ENCODE assay signal across 7 mouse cellular contexts in the genomic region with DNA sequence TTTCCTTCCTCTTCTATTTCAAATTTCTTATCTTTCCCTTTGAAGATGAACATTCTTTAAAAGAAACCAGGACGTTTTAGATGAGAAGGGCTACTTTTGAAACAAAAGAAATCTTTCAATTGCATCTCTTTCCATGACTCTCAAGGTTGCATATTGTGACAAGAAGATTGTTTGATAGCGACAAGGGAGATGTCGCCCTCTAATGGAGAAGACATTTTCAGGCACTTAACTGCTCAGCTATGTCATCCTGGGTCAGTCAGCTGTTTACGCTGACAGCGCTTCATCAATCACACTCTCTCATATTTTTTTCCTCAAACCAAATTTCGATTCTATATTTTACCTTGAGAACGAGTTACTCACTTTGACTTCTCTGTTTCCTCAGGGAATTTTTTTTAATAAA.
DNase-seq lines count a peak whose midpoint lies in the region; ATAC-seq and TF ChIP-seq lines count a peak whose summit lies in the region.

No protein-coding gene starts in this region.

- peak; percentile 25; the same call in 1 of the 2 replicates for TF ChIP-seq CTCF in G1E (IDR thresholded peaks at IDR 0.05; ENCODE audit: low read depth, low read length)
- TF ChIP-seq CTCF in lung, postnatal 0 days (IDR thresholded peaks at IDR 0.05) = peak; percentile 77

- H3K9me3 ChIP-seq in intestine, embryonic 14.5 days (ENCODE audit: control insufficient read depth, low read length) = no peaks in the 10 kb centered on the region
- H3K9me3 ChIP-seq in intestine, embryonic 15.5 days = no peaks in the 10 kb centered on the region
- H3K9me3 ChIP-seq in G1E (replicated peaks) = no peaks in the 10 kb centered on the region
- no peaks in the 10 kb centered on the region for H3K9me3 ChIP-seq in lung, postnatal 0 days (ENCODE audit: low read length)
- H3K9me3 ChIP-seq in forebrain, embryonic 15.5 days = no peaks in the 10 kb centered on the region

- no peaks in the 10 kb centered on the region for H3K36me3 ChIP-seq in intestine, embryonic 14.5 days (ENCODE audit: control insufficient read depth, insufficient read depth, low read length)
- H3K36me3 ChIP-seq in intestine, embryonic 15.5 days = no peaks in the 10 kb centered on the region
- H3K36me3 ChIP-seq in G1E (replicated peaks) = no peaks in the 10 kb centered on the region
- no peaks in the 10 kb centered on the region for H3K36me3 ChIP-seq in lung, postnatal 0 days (ENCODE audit: insufficient read depth, low read length)
- H3K36me3 ChIP-seq in forebrain, embryonic 15.5 days = no peaks in the 10 kb centered on the region

- H3K27ac ChIP-seq in intestine, embryonic 14.5 days (ENCODE audit: low read depth) = no peak overlapping the region
- no peak overlapping the region for H3K27ac ChIP-seq in intestine, embryonic 15.5 days
- H3K27ac ChIP-seq in lung, postnatal 0 days (ENCODE audit: low read length) = no peak overlapping the region
- H3K27ac ChIP-seq in forebrain, embryonic 15.5 days (replicated peaks) = no peak overlapping the region

- TF ChIP-seq EP300 in lung, postnatal 0 days (IDR thresholded peaks at IDR 0.05) = no peak

- peak; percentile 44 for DNase-seq in intestine, embryonic 14.5 days (ENCODE audit: low spot score)
- peak; percentile 30 to 44 for DNase-seq in B cell, adult 2 months
- DNase-seq in G1E (ENCODE audit: low spot score) = no peak
- peak; percentile 68 for DNase-seq in lung, postnatal 0 days (ENCODE audit: low spot score)
- no peak for DNase-seq in testis, postnatal 10 days (ENCODE audit: low spot score)

- ATAC-seq in intestine, embryonic 14.5 days (replicated peaks; ENCODE audit: low FRiP score, low TSS enrichment, low read depth) = no peak
- no peak for ATAC-seq in intestine, embryonic 15.5 days
- peak; percentile 30; the same call in 1 of the 2 replicates for ATAC-seq in G1E (ENCODE audit: extremely low read depth, insufficient number of reproducible peaks, low FRiP score, poor library complexity, severe bottlenecking)
- ATAC-seq in lung, postnatal 0 days = no peak
- ATAC-seq in forebrain, embryonic 15.5 days (replicated peaks) = no peak

- H3K4me2 ChIP-seq in intestine, embryonic 14.5 days (ENCODE audit: low read length) = no peak overlapping the region
- H3K4me2 ChIP-seq in intestine, embryonic 15.5 days (replicated peaks) = no peak overlapping the region
- H3K4me2 ChIP-seq in lung, postnatal 0 days (replicated peaks; ENCODE audit: low read depth, low read length) = no peak overlapping the region
- no peak overlapping the region for H3K4me2 ChIP-seq in forebrain, embryonic 15.5 days (replicated peaks)

- no peaks in the 10 kb centered on the region for H3K27me3 ChIP-seq in intestine, embryonic 14.5 days (replicated peaks; ENCODE audit: control insufficient read depth, insufficient read depth, low read length)
- H3K27me3 ChIP-seq in intestine, embryonic 15.5 days (replicated peaks) = no peaks in the 10 kb centered on the region
- peaks cover 8% of the 10 kb centered on the region; the same call in 1 of the 2 replicates for H3K27me3 ChIP-seq in G1E (ENCODE audit: insufficient read depth, low read length)
- no peaks in the 10 kb centered on the region for H3K27me3 ChIP-seq in lung, postnatal 0 days (replicated peaks; ENCODE audit: insufficient read depth, low read length)
- H3K27me3 ChIP-seq in forebrain, embryonic 15.5 days = no peaks in the 10 kb centered on the region

- no peaks in the 10 kb centered on the region for H3K4me1 ChIP-seq in intestine, embryonic 14.5 days (replicated peaks; ENCODE audit: control insufficient read depth, insufficient read depth, low read length)
- H3K4me1 ChIP-seq in intestine, embryonic 15.5 days (replicated peaks) = no peaks in the 10 kb centered on the region
- no peaks in the 10 kb centered on the region; the same call in 1 of the 2 replicates for H3K4me1 ChIP-seq in G1E (ENCODE audit: insufficient read depth, low read depth, low read length)
- H3K4me1 ChIP-seq in lung, postnatal 0 days (ENCODE audit: insufficient read depth, low read depth, low read length) = no peaks in the 10 kb centered on the region
- H3K4me1 ChIP-seq in forebrain, embryonic 15.5 days = no peaks in the 10 kb centered on the region

- no peak overlapping the region for H3K9ac ChIP-seq in intestine, embryonic 14.5 days (ENCODE audit: low read length)
- H3K9ac ChIP-seq in intestine, embryonic 15.5 days = no peak overlapping the region
- H3K9ac ChIP-seq in lung, postnatal 0 days (replicated peaks; ENCODE audit: low read depth) = no peak overlapping the region
- no peak overlapping the region for H3K9ac ChIP-seq in forebrain, embryonic 15.5 days (replicated peaks)

- 31% methylated on average over 7 of the region's 7 CpGs for WGBS in intestine, embryonic 14.5 days
- 33% methylated on average over 7 of the region's 7 CpGs for WGBS in intestine, embryonic 15.5 days
- WGBS in lung, postnatal 0 days = 19% methylated on average over 7 of the region's 7 CpGs
- 31% methylated on average over 7 of the region's 7 CpGs for WGBS in forebrain, embryonic 15.5 days

- H3K4me3 ChIP-seq in intestine, embryonic 14.5 days (ENCODE audit: low read depth, low read length) = no peak overlapping the region
- H3K4me3 ChIP-seq in intestine, embryonic 15.5 days (replicated peaks) = no peak overlapping the region
- H3K4me3 ChIP-seq in G1E (ENCODE audit: low read depth, low read length) = no peak overlapping the region
- no peak overlapping the region for H3K4me3 ChIP-seq in lung, postnatal 0 days (ENCODE audit: low read depth, low read length)
- H3K4me3 ChIP-seq in forebrain, embryonic 15.5 days = no peak overlapping the region

Comparison
In these comparisons a context has a peak if more than half of its experiments do, and no peak if none do; other contexts are left out.
1. DNase-seq: peak in intestine, embryonic 14.5 days (single experiment), B cell, adult 2 months (2 of 2) and lung, postnatal 0 days (single experiment); none in G1E (single experiment) and testis, postnatal 10 days (single experiment).